Mouse (Mus musculus) lung, postnatal 0 days (tissue): ENCODE measurements around the gene Bmp6.

Source experiments
- CTCF ChIP-seq: IDR thresholded peaks from 2 replicates; pipeline ENCODE4 v1.5.1; 2016; ENCODE audit warnings: antibody characterized with exemption, mild to moderate bottlenecking
- EP300 ChIP-seq: IDR thresholded peaks from 2 replicates; pipeline ENCODE4 v1.6.1; 2016; ENCODE audit warnings: antibody characterized with exemption, mild to moderate bottlenecking, control low read depth

DNA sequence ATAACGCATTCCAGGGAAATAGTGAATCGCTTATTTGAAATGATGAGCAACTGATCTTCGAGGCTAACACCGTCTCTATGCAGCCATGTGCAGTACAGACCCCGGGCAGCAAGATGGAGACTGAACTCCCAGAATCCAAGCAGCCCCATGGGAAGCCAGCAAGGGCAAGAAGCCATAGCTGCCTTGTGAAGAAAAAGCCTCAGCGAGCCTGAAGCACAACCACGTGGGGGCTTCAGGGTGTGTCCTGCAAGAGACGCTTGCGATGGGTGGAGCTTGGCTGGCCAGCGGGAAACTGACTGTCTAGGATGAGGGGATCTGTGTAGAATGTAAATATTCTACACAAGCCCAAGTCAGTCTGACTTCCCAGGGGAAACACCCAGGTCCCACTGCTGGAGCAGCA, 167.1 kb downstream of the Bmp6 start:
- TF ChIP-seq EP300, result no peak
- TF ChIP-seq CTCF, result peak; percentile 10; the same call in 1 of the 2 replicates
